Mouse (Mus musculus) liver, postnatal 0 days (tissue): ENCODE results near the gene Tekt1. TPM values are rescaled to one million over a fixed set of nuclear protein-coding genes. Genes with fewer than 3 reads are reported as not detected.

Experiments used
- ATAC-seq: fragments of 200-750 bp; cut with Nextera tagmentation; 2 replicates; pipeline ENCODE4 v1.8.0; 2017; ENCODE audit warnings: mild to moderate bottlenecking, moderate library complexity
- DNase-seq: peaks from one replicate; pipeline ENCODE4 v3.0.0-alpha.2; 2016
- H3K27ac ChIP-seq: fragments of 300-500 bp; sonication (generic); 2 replicates; pipeline ENCODE4 v1.5.1; 2014; ENCODE audit warnings: antibody characterized with exemption, moderate library complexity, mild to moderate bottlenecking, low read depth
- H3K27me3 ChIP-seq: fragments of 300-500 bp; sonication (generic); 2 replicates; pipeline ENCODE4 v1.6.1; 2014; ENCODE audit warnings: low read length, control low read depth, mixed read lengths; ENCODE audit not compliant: insufficient read depth
- H3K36me3 ChIP-seq: fragments of 300-500 bp; sonication (generic); replicated peaks from 2 replicates; pipeline ENCODE4 v1.6.1; 2014; ENCODE audit warnings: mild to moderate bottlenecking, control low read depth, low read length, moderate library complexity, mixed read lengths; ENCODE audit not compliant: insufficient read depth
- H3K4me1 ChIP-seq: fragments of 300-500 bp; sonication (generic); 2 replicates; pipeline ENCODE4 v1.6.1; 2014; ENCODE audit warnings: antibody characterized with exemption, mild to moderate bottlenecking, control low read depth; ENCODE audit not compliant: insufficient read depth
- H3K4me2 ChIP-seq: fragments of 300-500 bp; sonication (generic); 2 replicates; pipeline ENCODE4 v1.6.1; 2014; ENCODE audit warnings: low read depth, mild to moderate bottlenecking, low read length, moderate library complexity, mixed read lengths
- H3K4me3 ChIP-seq: fragments of 300-500 bp; sonication (generic); 2 replicates; pipeline ENCODE4 v1.5.1; 2014; ENCODE audit warnings: low read depth, low read length
- H3K9ac ChIP-seq: fragments of 300-500 bp; sonication (generic); replicated peaks from 2 replicates; pipeline ENCODE4 v1.6.1; 2014; ENCODE audit warnings: mild to moderate bottlenecking, moderate library complexity
- H3K9me3 ChIP-seq: fragments of 300-500 bp; sonication (generic); 2 replicates; pipeline ENCODE4 v1.6.1; 2016; ENCODE audit warnings: mild to moderate bottlenecking, control low read depth, low read length, mixed read lengths
- CTCF ChIP-seq: sonication (generic); IDR thresholded peaks from 2 replicates; pipeline ENCODE4 v1.5.1; 2016; ENCODE audit warnings: antibody characterized with exemption, low read depth
- EP300 ChIP-seq: IDR thresholded peaks from 2 replicates; pipeline ENCODE4 v1.6.1; 2016; ENCODE audit warnings: antibody characterized with exemption, low read depth, mild to moderate bottlenecking
- WGBS: fragments of 180-500 bp; shearing (Covaris S2); extraction: QIAGEN DNeasy Blood & Tissue Kit; methylation state at CpG from one replicate; pipeline ENCODE4 v1.1.7; 2014; ENCODE audit not compliant: insufficient replicate concordance; 5-methylcytosine and 5-hydroxymethylcytosine counted together
- polyA plus RNA-seq: library from polyadenylated mRNA; unstranded; fragments of >200 nt; fragmentation: Nextera tagmentation; extraction: Ambion mirVana; gene quantifications from 2 replicates; pipeline ENCODE4 v1.2.1, GENCODE M21; 2015

Gene Tekt1
- polyA plus RNA-seq, 1 experiment from 2014 or later, result not detected

DNA sequence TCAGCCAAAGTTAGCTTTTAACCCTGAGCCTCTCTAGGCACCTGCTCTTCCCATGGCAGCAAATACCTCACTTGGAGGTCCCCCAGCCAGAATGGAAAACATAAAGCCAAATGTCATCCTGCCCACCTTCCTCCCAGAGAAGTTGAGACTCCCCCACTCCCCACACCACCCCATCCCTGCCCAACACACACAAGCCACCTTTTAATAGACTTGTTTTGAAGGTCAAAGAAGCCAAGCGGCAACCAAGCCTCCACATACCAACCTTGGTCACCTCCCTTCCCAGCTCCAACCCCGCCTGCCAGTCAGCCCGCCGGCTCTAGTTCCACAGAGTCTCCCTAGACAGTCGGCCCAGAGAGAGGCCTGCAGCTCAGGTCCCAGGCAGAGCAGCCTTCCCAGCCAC is 39.8 kb upstream of the Tekt1 start:
- no peak for TF ChIP-seq EP300
- no peak for ATAC-seq

DNA sequence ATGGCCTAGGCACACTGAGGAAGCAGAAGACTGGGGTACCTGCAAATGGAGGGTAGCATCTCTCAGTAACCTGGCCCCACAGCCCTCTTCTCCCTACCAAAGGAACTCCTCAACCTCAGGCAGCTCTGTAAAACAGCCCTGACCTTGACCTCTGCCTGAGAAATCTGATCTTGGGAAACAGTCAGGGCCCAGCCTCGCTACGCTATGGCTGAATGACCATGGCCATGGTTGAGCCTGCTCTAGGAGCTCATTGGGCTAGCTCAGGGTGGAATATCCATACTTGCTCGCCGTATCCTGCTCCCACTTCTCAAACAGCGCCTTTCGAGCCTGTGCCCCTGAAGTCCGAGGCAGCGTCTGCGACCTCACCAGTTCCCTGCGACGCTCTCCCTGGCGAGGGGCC is 38.8 kb upstream of the Tekt1 start:
- TF ChIP-seq CTCF (no peak), EP300 (no peak)
- no peak for ATAC-seq
- H3K9ac ChIP-seq, result no peak overlapping the region
- WGBS, result 91% methylated on average over 12 of the region's 12 CpGs
- no peaks in the 10 kb centered on the region for H3K9me3 ChIP-seq
- H3K4me3 ChIP-seq, result no peak overlapping the region
- no peak for DNase-seq
- no peaks in the 10 kb centered on the region for H3K4me1 ChIP-seq
- no peaks in the 10 kb centered on the region for H3K36me3 ChIP-seq
- no peak overlapping the region for H3K4me2 ChIP-seq
- no peak overlapping the region for H3K27ac ChIP-seq
- H3K27me3 ChIP-seq, result no peaks in the 10 kb centered on the region

More for the DNA sequence above, 39.8 kb upstream of the Tekt1 start:
- Histone ChIP-seq H3K9ac (no peak overlapping the region), H3K27me3 (no peaks in the 10 kb centered on the region), H3K4me3 (no peak overlapping the region), H3K4me1 (no peaks in the 10 kb centered on the region), H3K36me3 (no peaks in the 10 kb centered on the region), H3K4me2 (no peak overlapping the region), H3K27ac (no peak overlapping the region), H3K9me3 (no peaks in the 10 kb centered on the region)
- no peak for DNase-seq
- WGBS, result 69% methylated on average over 5 of the region's 5 CpGs

DNA sequence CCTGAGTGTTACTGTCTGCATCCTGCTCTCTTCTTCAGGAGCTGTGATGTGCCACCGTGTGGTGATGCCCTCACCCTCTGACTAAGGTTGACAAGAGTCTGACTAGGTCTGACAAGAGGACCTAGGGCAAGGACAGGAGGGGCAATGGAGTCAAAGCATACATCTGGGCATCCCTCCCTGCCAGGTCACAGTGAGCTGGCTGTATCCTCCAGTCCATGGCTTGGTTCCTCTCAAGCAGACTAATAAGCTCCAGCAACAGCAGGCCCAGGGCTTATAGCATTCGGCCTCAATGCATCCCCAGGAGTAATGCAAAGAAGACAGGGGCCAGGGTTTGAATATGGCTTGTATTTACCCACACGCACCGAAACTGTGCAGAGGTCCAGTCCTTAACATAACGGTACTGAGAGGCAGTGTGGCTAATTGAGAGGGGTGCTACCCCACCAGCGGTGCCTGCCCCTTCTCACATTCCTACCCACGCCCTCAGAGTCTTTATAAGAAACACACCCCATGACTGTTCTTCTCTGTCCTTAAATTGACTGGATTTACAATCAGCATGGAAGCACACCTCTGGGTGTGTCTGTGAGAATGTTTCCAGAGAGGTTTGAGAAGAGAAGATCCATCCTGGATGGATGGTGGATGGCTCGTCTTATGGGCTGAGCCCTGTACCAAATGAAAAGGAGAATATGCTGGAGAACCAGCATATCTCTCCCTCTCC is 35.7 kb upstream of the Tekt1 start:
- no peak overlapping the region for H3K9ac ChIP-seq
- WGBS, result 79% methylated on average over 8 of the region's 8 CpGs
- no peak for TF ChIP-seq CTCF
- TF ChIP-seq EP300, result no peak
- no peak overlapping the region for H3K4me3 ChIP-seq
- H3K4me2 ChIP-seq, result no peak overlapping the region
- no peaks in the 10 kb centered on the region for H3K36me3 ChIP-seq
- no peak overlapping the region for H3K27ac ChIP-seq
- ATAC-seq, result no peak
- no peaks in the 10 kb centered on the region for H3K27me3 ChIP-seq
- DNase-seq, result no peak
- no peaks in the 10 kb centered on the region for H3K9me3 ChIP-seq
- no peaks in the 10 kb centered on the region for H3K4me1 ChIP-seq

DNA sequence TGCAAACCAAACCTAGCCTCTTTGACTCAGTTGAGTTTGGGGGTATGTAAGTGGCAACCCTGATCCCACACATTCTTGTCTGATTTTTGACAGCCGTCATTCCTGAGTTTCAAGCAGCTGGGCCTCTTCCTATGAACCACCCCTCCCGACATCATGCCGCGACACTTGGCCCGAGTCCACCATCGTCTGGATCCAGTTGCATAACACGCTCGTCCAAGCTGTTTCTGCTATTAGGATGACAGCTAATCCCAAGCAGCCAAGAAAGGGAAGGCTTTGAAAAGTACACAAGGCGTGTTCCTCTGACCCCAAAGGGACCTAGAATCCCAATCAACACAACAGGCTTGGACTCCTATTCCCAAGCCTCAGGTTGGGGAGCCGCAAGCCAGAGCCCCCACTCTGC is 34.8 kb upstream of the Tekt1 start:
- Histone ChIP-seq H3K4me2 (no peak overlapping the region), H3K9ac (no peak overlapping the region), H3K27me3 (no peaks in the 10 kb centered on the region), H3K9me3 (no peaks in the 10 kb centered on the region), H3K27ac (no peak overlapping the region), H3K36me3 (no peaks in the 10 kb centered on the region), H3K4me1 (no peaks in the 10 kb centered on the region), H3K4me3 (no peak overlapping the region)
- DNase-seq (peak; percentile 45), ATAC-seq (no peak)
- TF ChIP-seq EP300 (no peak), CTCF (no peak)
- WGBS, result 68% methylated on average over 10 of the region's 10 CpGs

DNA sequence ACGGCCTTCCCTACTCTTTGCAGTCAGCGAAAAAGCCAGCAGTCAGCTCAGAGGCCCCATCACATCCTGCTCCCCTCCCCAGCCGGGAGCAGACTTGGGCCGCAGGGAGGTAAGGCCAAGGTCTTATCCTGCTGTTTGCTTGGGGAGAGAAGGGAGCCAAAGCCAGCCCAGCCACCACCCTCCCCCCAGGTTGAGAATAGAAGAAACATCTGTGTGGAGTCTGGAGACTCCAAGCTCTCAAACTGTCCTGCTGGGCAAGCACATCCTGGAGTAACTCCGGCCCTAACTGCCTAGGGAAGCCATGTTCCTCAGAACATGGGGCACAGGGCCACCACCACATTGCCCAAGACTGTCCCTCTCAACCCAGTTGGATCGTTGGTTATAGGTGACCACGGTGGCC is 34.4 kb upstream of the Tekt1 start:
- ATAC-seq, result no peak
- H3K36me3 ChIP-seq, result no peaks in the 10 kb centered on the region
- no peaks in the 10 kb centered on the region for H3K9me3 ChIP-seq
- WGBS, result 64% methylated on average over 7 of the region's 7 CpGs
- H3K27ac ChIP-seq, result no peak overlapping the region
- H3K4me3 ChIP-seq, result no peak overlapping the region
- H3K9ac ChIP-seq, result no peak overlapping the region
- no peak for DNase-seq
- no peaks in the 10 kb centered on the region for H3K4me1 ChIP-seq
- no peak for TF ChIP-seq CTCF
- no peak for TF ChIP-seq EP300
- H3K4me2 ChIP-seq, result no peak overlapping the region
- no peaks in the 10 kb centered on the region for H3K27me3 ChIP-seq

DNA sequence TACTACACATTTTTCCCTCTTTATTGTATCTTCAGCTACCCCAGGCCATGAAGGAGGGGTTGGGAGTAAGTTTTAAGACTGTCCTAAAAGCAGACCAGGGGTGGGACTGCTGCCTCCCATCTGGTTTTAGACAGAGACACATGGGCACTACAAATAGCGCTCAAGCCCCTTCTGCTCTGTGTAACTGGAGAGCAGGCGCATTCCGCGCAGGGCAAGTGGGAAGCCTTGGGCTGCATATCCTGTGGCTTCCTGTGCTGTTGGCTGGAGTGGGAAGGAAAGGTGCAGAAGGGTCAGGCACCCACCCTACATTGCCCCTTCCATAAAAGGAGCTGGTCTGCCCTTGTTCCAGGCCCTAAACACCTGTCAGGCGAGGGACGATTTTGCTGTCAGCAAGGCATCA is 33.4 kb upstream of the Tekt1 start:
- DNase-seq, result no peak
- no peak for TF ChIP-seq EP300
- no peak for TF ChIP-seq CTCF
- ATAC-seq, result no peak
- Histone ChIP-seq H3K9ac (no peak overlapping the region), H3K27ac (no peak overlapping the region), H3K4me3 (no peak overlapping the region), H3K4me1 (no peaks in the 10 kb centered on the region), H3K27me3 (no peaks in the 10 kb centered on the region), H3K4me2 (no peak overlapping the region), H3K36me3 (no peaks in the 10 kb centered on the region), H3K9me3 (no peaks in the 10 kb centered on the region)
- 89% methylated on average over 6 of the region's 6 CpGs for WGBS
